Mouse (Mus musculus): ENCODE results near the gene Prop1. TPM values are rescaled to one million over a fixed set of nuclear protein-coding genes. Genes with fewer than 3 reads are reported as not detected.

Gene Prop1
- polyA plus RNA-seq (2014; fragmentation: Nextera tagmentation; extraction: Ambion mirVana): not detected in 2 replicates

GRCm38 (mm10) chr11:50953665-50954064, at the start of gene Prop1:
Prop1 (minus strand) TSS chr11:50953765.
- DNase-seq (ENCODE audit: low spot score) (no peak), ATAC-seq (ENCODE audit: insufficient read depth, low FRiP score, low TSS enrichment) (no peak)
- H3K9ac ChIP-seq (ENCODE audit: low read length): no peak within 1 kb of the TSS
- no peaks in the 10 kb centered on the region for H3K4me1 ChIP-seq (ENCODE audit: control insufficient read depth, insufficient read depth, low read length)
- no peaks in the 10 kb centered on the region for H3K36me3 ChIP-seq (ENCODE audit: control insufficient read depth, insufficient read depth, low read length)
- no peak within 1 kb of the TSS for H3K4me3 ChIP-seq (ENCODE audit: low read depth, low read length)
- no peak within 1 kb of the TSS for H3K27ac ChIP-seq (ENCODE audit: low read depth, low read length)
- no peaks in the 10 kb centered on the region for H3K9me3 ChIP-seq (ENCODE audit: control insufficient read depth, low read length)
- WGBS: 72% methylated on average over 5 of the region's 6 CpGs
- no peak within 1 kb of the TSS for H3K4me2 ChIP-seq (ENCODE audit: low read depth)
- H3K27me3 ChIP-seq (ENCODE audit: control insufficient read depth, insufficient read depth, low read length): no peaks in the 10 kb centered on the region

DNA sequence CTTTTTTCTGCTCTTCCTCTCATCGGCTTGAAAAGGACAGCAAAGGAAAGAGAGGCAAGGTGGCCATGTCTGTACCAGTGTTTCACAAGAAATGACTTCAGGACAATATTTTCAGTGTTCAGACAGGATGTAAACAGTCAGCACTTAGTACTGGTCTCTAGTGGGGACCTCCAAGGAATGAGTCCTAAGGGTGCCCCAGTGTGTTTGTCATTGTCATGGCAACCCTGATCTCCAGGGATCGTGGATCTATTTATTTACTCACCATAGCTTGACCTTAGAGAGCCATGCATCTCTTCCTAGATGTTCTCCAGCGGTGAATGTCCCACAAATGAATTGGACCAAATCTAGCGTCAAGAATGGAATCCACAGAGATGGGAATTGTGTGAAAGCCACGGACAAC, 49.7 kb upstream of the Prop1 start, which contains the start of gene Olfr51:
TSS of gene Olfr51 (plus strand) at position 301 of the 400 bp plus-strand sequence.
- 80% methylated on average over 5 of the region's 5 CpGs for WGBS
- H3K9me3 ChIP-seq (ENCODE audit: control insufficient read depth, low read length): no peaks in the 10 kb centered on the region
- ATAC-seq (ENCODE audit: insufficient read depth, low FRiP score, low TSS enrichment) (no peak), DNase-seq (ENCODE audit: low spot score) (no peak)
- H3K36me3 ChIP-seq (ENCODE audit: control insufficient read depth, insufficient read depth, low read length): no peaks in the 10 kb centered on the region
- no peak within 1 kb of the TSS for H3K9ac ChIP-seq (ENCODE audit: low read length)
- H3K27ac ChIP-seq (ENCODE audit: low read depth, low read length): no peak within 1 kb of the TSS
- H3K4me2 ChIP-seq (ENCODE audit: low read depth): no peak within 1 kb of the TSS
- no peaks in the 10 kb centered on the region for H3K4me1 ChIP-seq (ENCODE audit: control insufficient read depth, insufficient read depth, low read length)
- no peaks in the 10 kb centered on the region for H3K27me3 ChIP-seq (ENCODE audit: control insufficient read depth, insufficient read depth, low read length)
- no peak within 1 kb of the TSS for H3K4me3 ChIP-seq (ENCODE audit: low read depth, low read length)

DNA sequence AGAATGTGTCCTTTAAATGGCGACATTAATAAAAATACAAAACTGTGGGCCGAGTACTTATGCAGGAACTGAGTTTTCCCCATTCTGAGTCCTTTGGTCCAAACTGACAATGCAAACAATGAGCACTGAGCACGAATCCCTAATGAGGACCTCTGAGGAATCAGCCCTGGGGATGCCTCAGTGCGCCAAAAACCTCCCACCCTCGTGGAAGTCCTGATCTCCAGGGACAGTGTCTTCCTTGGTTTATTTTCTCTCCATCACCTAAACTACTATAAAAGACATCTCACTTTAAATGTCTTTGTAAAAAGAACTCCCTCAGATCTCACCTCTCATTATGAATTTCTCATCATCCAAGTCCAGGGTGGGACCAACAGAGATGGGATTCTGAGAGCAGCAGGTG, 28.1 kb upstream of the Prop1 start, which contains the start of gene Olfr1377:
TSS of gene Olfr1377 (plus strand) at position 301 of the 400 bp plus-strand sequence.
- H3K4me2 ChIP-seq (ENCODE audit: low read depth): no peak within 1 kb of the TSS
- no peak within 1 kb of the TSS for H3K27ac ChIP-seq (ENCODE audit: low read depth, low read length)
- no peaks in the 10 kb centered on the region for H3K36me3 ChIP-seq (ENCODE audit: control insufficient read depth, insufficient read depth, low read length)
- no peak within 1 kb of the TSS for H3K4me3 ChIP-seq (ENCODE audit: low read depth, low read length)
- no peak within 1 kb of the TSS for H3K9ac ChIP-seq (ENCODE audit: low read length)
- WGBS: 76% methylated on average over 5 of the region's 5 CpGs
- no peaks in the 10 kb centered on the region for H3K4me1 ChIP-seq (ENCODE audit: control insufficient read depth, insufficient read depth, low read length)
- DNase-seq (ENCODE audit: low spot score) (no peak), ATAC-seq (ENCODE audit: insufficient read depth, low FRiP score, low TSS enrichment) (no peak)
- no peaks in the 10 kb centered on the region for H3K27me3 ChIP-seq (ENCODE audit: control insufficient read depth, insufficient read depth, low read length)
- no peaks in the 10 kb centered on the region for H3K9me3 ChIP-seq (ENCODE audit: control insufficient read depth, low read length)

DNA sequence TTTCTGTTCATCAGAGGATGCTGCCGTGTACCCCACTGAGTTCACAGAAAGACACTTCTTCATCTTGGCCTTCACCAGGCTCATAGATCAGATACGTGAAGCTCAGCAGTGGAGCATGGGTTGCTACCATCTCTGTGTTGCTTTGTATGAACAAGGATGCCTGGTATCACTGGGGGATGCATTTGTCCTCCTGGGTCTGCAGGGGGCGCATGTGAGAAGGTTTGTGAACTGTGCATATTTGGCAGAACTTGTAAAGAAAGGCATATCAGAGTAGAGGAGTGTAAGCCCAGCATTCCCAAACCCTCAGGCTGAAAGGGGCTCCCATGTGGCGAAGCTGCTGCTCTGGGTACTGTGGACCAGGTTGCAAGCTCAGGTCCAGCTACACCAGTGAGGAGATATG, 23.7 kb upstream of the Prop1 start:
- Histone ChIP-seq H3K9me3 (ENCODE audit: control insufficient read depth, low read length) (no peaks in the 10 kb centered on the region), H3K4me1 (ENCODE audit: control insufficient read depth, insufficient read depth, low read length) (no peaks in the 10 kb centered on the region), H3K4me3 (ENCODE audit: low read depth, low read length) (no peak overlapping the region), H3K27me3 (ENCODE audit: control insufficient read depth, insufficient read depth, low read length) (no peaks in the 10 kb centered on the region), H3K9ac (ENCODE audit: low read length) (no peak overlapping the region), H3K4me2 (ENCODE audit: low read depth) (no peak overlapping the region), H3K36me3 (ENCODE audit: control insufficient read depth, insufficient read depth, low read length) (no peaks in the 10 kb centered on the region), H3K27ac (ENCODE audit: low read depth, low read length) (no peak overlapping the region)
- DNase-seq (ENCODE audit: low spot score) (no peak), ATAC-seq (ENCODE audit: insufficient read depth, low FRiP score, low TSS enrichment) (no peak)
- WGBS: 66% methylated on average over 4 of the region's 4 CpGs

DNA sequence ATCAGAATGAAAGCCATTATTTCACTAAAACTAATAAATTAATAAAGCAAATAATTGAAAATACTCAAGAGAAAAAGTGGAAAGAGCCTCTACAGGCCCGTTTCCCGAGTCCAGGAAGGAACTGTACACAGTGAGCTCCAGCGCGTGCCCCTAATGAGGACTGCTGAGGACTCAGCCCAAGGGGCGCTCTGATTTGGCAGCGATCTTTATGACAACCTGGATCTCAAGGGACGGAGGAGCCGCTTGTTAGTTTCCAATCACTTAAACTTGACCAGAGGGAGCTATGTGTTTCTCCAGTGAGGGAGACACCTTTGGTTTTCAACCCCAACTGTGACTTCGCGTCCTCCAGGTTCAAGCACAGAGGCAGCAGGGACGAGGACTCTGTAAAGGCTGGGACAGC, 12.7 kb upstream of the Prop1 start, which contains the start of gene Olfr1378:
TSS of gene Olfr1378 (plus strand) at position 301 of the 400 bp plus-strand sequence.
- no peak within 1 kb of the TSS for H3K27ac ChIP-seq (ENCODE audit: low read depth, low read length)
- no peaks in the 10 kb centered on the region for H3K4me1 ChIP-seq (ENCODE audit: control insufficient read depth, insufficient read depth, low read length)
- no peaks in the 10 kb centered on the region for H3K36me3 ChIP-seq (ENCODE audit: control insufficient read depth, insufficient read depth, low read length)
- ATAC-seq (ENCODE audit: insufficient read depth, low FRiP score, low TSS enrichment) (no peak), DNase-seq (ENCODE audit: low spot score) (no peak)
- whole genome bisulfite sequencing: 93% methylated on average over 11 of the region's 11 CpGs
- no peaks in the 10 kb centered on the region for H3K27me3 ChIP-seq (ENCODE audit: control insufficient read depth, insufficient read depth, low read length)
- no peak within 1 kb of the TSS for H3K4me3 ChIP-seq (ENCODE audit: low read depth, low read length)
- no peak within 1 kb of the TSS for H3K4me2 ChIP-seq (ENCODE audit: low read depth)
- no peak within 1 kb of the TSS for H3K9ac ChIP-seq (ENCODE audit: low read length)
- no peaks in the 10 kb centered on the region for H3K9me3 ChIP-seq (ENCODE audit: control insufficient read depth, low read length)

DNA sequence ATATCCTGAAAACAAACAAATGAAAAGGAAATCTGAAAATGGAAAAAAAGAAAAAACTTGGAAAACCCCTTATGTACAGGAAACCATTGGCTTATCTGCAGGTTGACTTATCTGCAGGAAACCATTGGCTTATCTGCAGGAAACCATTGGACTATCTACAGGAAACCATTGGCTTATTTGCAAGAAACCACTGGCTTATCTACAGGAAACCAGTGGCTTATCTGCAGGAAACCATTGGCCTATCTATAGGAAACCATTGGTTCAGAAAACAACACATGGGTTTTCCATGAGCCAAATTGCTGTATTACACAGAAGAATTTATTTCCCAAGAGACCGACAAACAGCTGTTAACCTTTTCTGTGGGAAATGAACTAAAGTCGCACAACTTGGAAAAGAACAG, 11.3 kb upstream of the Prop1 start:
- Histone ChIP-seq H3K4me3 (ENCODE audit: low read depth, low read length) (no peak overlapping the region), H3K4me2 (ENCODE audit: low read depth) (no peak overlapping the region), H3K27me3 (ENCODE audit: control insufficient read depth, insufficient read depth, low read length) (no peaks in the 10 kb centered on the region), H3K9ac (ENCODE audit: low read length) (no peak overlapping the region), H3K9me3 (ENCODE audit: control insufficient read depth, low read length) (no peaks in the 10 kb centered on the region), H3K4me1 (ENCODE audit: control insufficient read depth, insufficient read depth, low read length) (no peaks in the 10 kb centered on the region), H3K27ac (ENCODE audit: low read depth, low read length) (no peak overlapping the region), H3K36me3 (ENCODE audit: control insufficient read depth, insufficient read depth, low read length) (no peaks in the 10 kb centered on the region)
- DNase-seq (ENCODE audit: low spot score) (no peak), ATAC-seq (ENCODE audit: insufficient read depth, low FRiP score, low TSS enrichment) (no peak)
- WGBS: 83% methylated on average over 2 of the region's 2 CpGs

- Histone ChIP-seq H3K9me3 (ENCODE audit: control insufficient read depth, low read length) (no peaks in the 10 kb centered on the region), H3K27ac (ENCODE audit: low read depth, low read length) (no peak overlapping the region)
Measured at GRCm38 (mm10) chr11:50952290-50952689, 1.3 kb downstream of the Prop1 start.

GRCm38 (mm10) chr11:50943506-50943905, 10.1 kb downstream of the Prop1 start, which contains the start of gene 4933414I15Rik:
4933414I15Rik (minus strand) TSS chr11:50943765.
- H3K9me3 ChIP-seq (ENCODE audit: control insufficient read depth, low read length): no peaks in the 10 kb centered on the region
- no peak within 1 kb of the TSS for H3K4me2 ChIP-seq (ENCODE audit: low read depth)
- H3K9ac ChIP-seq (ENCODE audit: low read length): no peak within 1 kb of the TSS
- no peak within 1 kb of the TSS for H3K4me3 ChIP-seq (ENCODE audit: low read depth, low read length)
- 83% methylated on average over 14 of the region's 14 CpGs for WGBS
- H3K27ac ChIP-seq (ENCODE audit: low read depth, low read length): no peak within 1 kb of the TSS
- no peak for DNase-seq (ENCODE audit: low spot score)
- no peaks in the 10 kb centered on the region for H3K36me3 ChIP-seq (ENCODE audit: control insufficient read depth, insufficient read depth, low read length)
- no peak for ATAC-seq (ENCODE audit: insufficient read depth, low FRiP score, low TSS enrichment)
- no peaks in the 10 kb centered on the region for H3K27me3 ChIP-seq (ENCODE audit: control insufficient read depth, insufficient read depth, low read length)
- no peaks in the 10 kb centered on the region for H3K4me1 ChIP-seq (ENCODE audit: control insufficient read depth, insufficient read depth, low read length)

More at GRCm38 (mm10) chr11:50952290-50952689, 1.3 kb downstream of the Prop1 start:
- Histone ChIP-seq H3K9ac (ENCODE audit: low read length) (no peak overlapping the region), H3K27me3 (ENCODE audit: control insufficient read depth, insufficient read depth, low read length) (no peaks in the 10 kb centered on the region), H3K36me3 (ENCODE audit: control insufficient read depth, insufficient read depth, low read length) (no peaks in the 10 kb centered on the region), H3K4me2 (ENCODE audit: low read depth) (no peak overlapping the region), H3K4me1 (ENCODE audit: control insufficient read depth, insufficient read depth, low read length) (no peaks in the 10 kb centered on the region), H3K4me3 (ENCODE audit: low read depth, low read length) (no peak overlapping the region)
- WGBS: 82% methylated on average over 14 of the region's 14 CpGs
- ATAC-seq (ENCODE audit: insufficient read depth, low FRiP score, low TSS enrichment): no peak
- DNase-seq (ENCODE audit: low spot score): no peak

DNA sequence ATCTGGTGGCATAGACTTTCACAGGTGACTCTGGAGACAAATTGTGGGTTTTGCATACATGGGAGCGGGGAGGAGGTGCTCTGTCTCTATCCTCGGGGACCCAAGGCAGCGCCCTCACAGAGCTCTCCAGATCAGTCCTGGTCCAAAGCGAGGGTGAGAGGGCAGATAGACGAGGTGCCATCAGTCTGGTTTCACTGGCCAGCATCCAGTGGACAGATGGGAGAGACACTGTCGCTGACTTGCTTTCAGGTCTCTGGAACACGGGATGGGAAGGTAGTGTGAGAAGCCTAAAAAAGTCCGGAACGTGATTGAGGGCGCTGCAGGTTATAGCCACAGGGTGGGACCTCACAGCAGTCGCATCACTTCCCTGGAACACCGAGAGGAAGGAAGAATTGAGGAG, 11.2 kb downstream of the Prop1 start:
- Histone ChIP-seq H3K4me3 (ENCODE audit: low read depth, low read length) (no peak overlapping the region), H3K27ac (ENCODE audit: low read depth, low read length) (no peak overlapping the region), H3K27me3 (ENCODE audit: control insufficient read depth, insufficient read depth, low read length) (no peaks in the 10 kb centered on the region), H3K9me3 (ENCODE audit: control insufficient read depth, low read length) (no peaks in the 10 kb centered on the region), H3K9ac (ENCODE audit: low read length) (no peak overlapping the region), H3K4me1 (ENCODE audit: control insufficient read depth, insufficient read depth, low read length) (no peaks in the 10 kb centered on the region), H3K4me2 (ENCODE audit: low read depth) (no peak overlapping the region), H3K36me3 (ENCODE audit: control insufficient read depth, insufficient read depth, low read length) (no peaks in the 10 kb centered on the region)
- no peak for DNase-seq (ENCODE audit: low spot score)
- 69% methylated on average over 12 of the region's 12 CpGs for WGBS
- ATAC-seq (ENCODE audit: insufficient read depth, low FRiP score, low TSS enrichment): no peak
